In genomic region chr4:134348078-134348477, GRCm38 (mm10) we compare ENCODE assay signal across 17 mouse cellular contexts. TPM values are rescaled to one million over a fixed set of nuclear protein-coding genes. Genes with fewer than 3 reads are reported as not detected.
DNase-seq lines count a peak whose midpoint lies in the region; ATAC-seq and TF ChIP-seq lines count a peak whose summit lies in the region.
"Had no signal": no experiment of that assay in that cellular context is flagged by ENCODE, and none has a peak within 500 bp of the region (broad histone marks: within the 10 kb centered on the region; RNA-seq: fewer than 3 reads in every experiment).

No protein-coding gene starts in this region.

- H3K4me1 ChIP-seq in intestine, postnatal 0 days (replicated peaks; ENCODE audit: control insufficient read depth, insufficient read depth, low read length), result peaks cover 10% of the 10 kb centered on the region; the same call in 1 of the 2 replicates
- peaks cover 25% of the 10 kb centered on the region for H3K4me1 ChIP-seq in intestine, embryonic 16.5 days (ENCODE audit: control insufficient read depth, insufficient read depth, low read length)
- peaks cover 12% of the 10 kb centered on the region for H3K4me1 ChIP-seq in lung, postnatal 0 days (ENCODE audit: insufficient read depth, low read depth, low read length)

- H3K9me3 ChIP-seq in intestine, postnatal 0 days (ENCODE audit: control insufficient read depth), result no peaks in the 10 kb centered on the region
- H3K9me3 ChIP-seq in intestine, embryonic 16.5 days (ENCODE audit: control insufficient read depth, low read length), result no peaks in the 10 kb centered on the region
- no peaks in the 10 kb centered on the region for H3K9me3 ChIP-seq in lung, postnatal 0 days (ENCODE audit: low read length)
- H3K9me3 ChIP-seq: embryonic facial prominence, embryonic 10.5 days; limb, embryonic 13.5 days; midbrain, embryonic 13.5 days had no signal

- no peak for TF ChIP-seq EP300 in lung, postnatal 0 days (IDR thresholded peaks at IDR 0.05)

- 58% methylated on average over 11 of the region's 11 CpGs for WGBS in intestine, postnatal 0 days
- WGBS in intestine, embryonic 16.5 days, result 74% methylated on average over 11 of the region's 11 CpGs
- 53% methylated on average over 11 of the region's 11 CpGs for WGBS in lung, postnatal 0 days

- H3K4me2 ChIP-seq in intestine, postnatal 0 days (replicated peaks; ENCODE audit: low read depth), result no peak overlapping the region
- no peak overlapping the region for H3K4me2 ChIP-seq in intestine, embryonic 16.5 days (ENCODE audit: low read depth, low read length)
- no peak overlapping the region for H3K4me2 ChIP-seq in lung, postnatal 0 days (replicated peaks; ENCODE audit: low read depth, low read length)
- H3K4me2 ChIP-seq: hindbrain, embryonic 14.5 days; limb, embryonic 13.5 days; midbrain, embryonic 13.5 days had no signal

- intact Hi-C loops in heart, postnatal 14 days (cut with DNase I), result no loop called here

- 0 out of 2 replicates have a peak overlapping the region, but pooled peaks have one; percentile 3 for H3K9ac ChIP-seq in intestine, postnatal 0 days (ENCODE audit: low read depth, low read length)
- no peak overlapping the region for H3K9ac ChIP-seq in intestine, embryonic 16.5 days (ENCODE audit: low read depth, low read length)
- no peak overlapping the region for H3K9ac ChIP-seq in lung, postnatal 0 days (replicated peaks; ENCODE audit: low read depth)
- H3K9ac ChIP-seq: hindbrain, embryonic 14.5 days; limb, embryonic 13.5 days; midbrain, embryonic 13.5 days had no signal

- no peak for TF ChIP-seq CTCF in intestine, postnatal 0 days (IDR thresholded peaks at IDR 0.05; ENCODE audit: low read depth)
- no peak for TF ChIP-seq CTCF in lung, postnatal 0 days (IDR thresholded peaks at IDR 0.05)

- peak; percentile 7 for DNase-seq in adipocyte (ENCODE audit: low spot score)
- DNase-seq in heart, postnatal 14 days, result peak; percentile 42 to 51
- no peak for DNase-seq in lung, postnatal 0 days (ENCODE audit: low spot score)
- DNase-seq in urinary bladder, adult 18-20 months (ENCODE audit: low spot score in 2 of 2), result no peak
- no peak for DNase-seq in urinary bladder, postnatal 36 days (ENCODE audit: low spot score in 2 of 2)
- DNase-seq: cerebellum, postnatal 25 days had no signal

- H3K36me3 ChIP-seq in intestine, postnatal 0 days (ENCODE audit: control insufficient read depth, insufficient read depth), result peaks cover 15% of the 10 kb centered on the region; the same call in 1 of the 2 replicates
- no peaks in the 10 kb centered on the region for H3K36me3 ChIP-seq in intestine, embryonic 16.5 days (ENCODE audit: control insufficient read depth, insufficient read depth, low read length)
- H3K36me3 ChIP-seq in lung, postnatal 0 days (ENCODE audit: insufficient read depth, low read length), result no peaks in the 10 kb centered on the region
- H3K36me3 ChIP-seq: embryonic facial prominence, embryonic 10.5 days; limb, embryonic 13.5 days; midbrain, embryonic 13.5 days had no signal

- H3K27me3 ChIP-seq in intestine, postnatal 0 days (replicated peaks; ENCODE audit: control insufficient read depth, insufficient read depth, low read length), result peaks cover under 1% of the 10 kb centered on the region
- peaks cover 12% of the 10 kb centered on the region for H3K27me3 ChIP-seq in intestine, embryonic 16.5 days (replicated peaks; ENCODE audit: control insufficient read depth, insufficient read depth, low read length)
- H3K27me3 ChIP-seq in lung, postnatal 0 days (replicated peaks; ENCODE audit: insufficient read depth, low read length), result peaks cover 9% of the 10 kb centered on the region
- H3K27me3 ChIP-seq: CH12.LX, Patski had no signal

- ATAC-seq in intestine, postnatal 0 days, result no peak
- ATAC-seq in intestine, embryonic 16.5 days, result no peak
- ATAC-seq in lung, postnatal 0 days, result peak; percentile 34
- ATAC-seq: midbrain, embryonic 13.5 days; Patski had no signal

- no peak overlapping the region for H3K4me3 ChIP-seq in intestine, postnatal 0 days (ENCODE audit: low read depth, low read length)
- no peak overlapping the region for H3K4me3 ChIP-seq in intestine, embryonic 16.5 days (ENCODE audit: low read length)
- no peak overlapping the region for H3K4me3 ChIP-seq in lung, postnatal 0 days (ENCODE audit: low read depth, low read length)
- H3K4me3 ChIP-seq: embryonic facial prominence, embryonic 10.5 days; left cerebral cortex, adult 2 months; limb, embryonic 13.5 days; midbrain, embryonic 13.5 days had no signal

- no peak overlapping the region for H3K27ac ChIP-seq in intestine, postnatal 0 days (ENCODE audit: low read depth, low read length)
- no peak overlapping the region for H3K27ac ChIP-seq in intestine, embryonic 16.5 days (ENCODE audit: low read length)
- peak overlapping the region; percentile 49; the same call in 1 of the 2 replicates for H3K27ac ChIP-seq in lung, postnatal 0 days (ENCODE audit: low read length)
- H3K27ac ChIP-seq: embryonic facial prominence, embryonic 10.5 days; hindbrain, embryonic 14.5 days; left cerebral cortex, adult 2 months; limb, embryonic 13.5 days; macrophage; midbrain, embryonic 13.5 days had no signal

RNA-seq across cellular contexts. Expression of gene Slc30a2, which starts 5.1 kb away (rescaled TPM):
- polyA plus RNA-seq in intestine, postnatal 0 days (2015; fragmentation: Nextera tagmentation; extraction: Ambion mirVana), result 15.4 and 39.1 TPM in 2 replicates
- polyA plus RNA-seq in intestine, embryonic 16.5 days (2015; fragmentation: Nextera tagmentation; extraction: Ambion mirVana), result 7.4 and 10.6 TPM in 2 replicates
- under 1 TPM; 0.68 to 0.96 TPM for total RNA-seq in heart, postnatal 14 days (2021)
- polyA plus RNA-seq in lung, postnatal 0 days (2015; fragmentation: Nextera tagmentation; extraction: Ambion mirVana), result 0.79 and 1.1 TPM in 2 replicates
- total RNA-seq: granulocyte monocyte progenitor cell, adult 5-6 weeks; left cerebral cortex, adult 2 months had no signal
- polyA plus RNA-seq: macrophage, Patski had no signal

RNA-seq across cellular contexts. Expression of gene Trim63, which starts 33.2 kb away (rescaled TPM):
- polyA plus RNA-seq in intestine, postnatal 0 days (2015; fragmentation: Nextera tagmentation; extraction: Ambion mirVana), result 1.4 and 1.7 TPM in 2 replicates
- polyA plus RNA-seq in intestine, embryonic 16.5 days (2015; fragmentation: Nextera tagmentation; extraction: Ambion mirVana), result 1.3 and 1.9 TPM in 2 replicates
- 100 to 1,000 TPM; 193 to 217 TPM for total RNA-seq in heart, postnatal 14 days (2021)
- polyA plus RNA-seq in lung, postnatal 0 days (2015; fragmentation: Nextera tagmentation; extraction: Ambion mirVana), result 0.75 and 1.3 TPM in 2 replicates
- total RNA-seq: granulocyte monocyte progenitor cell, adult 5-6 weeks had no signal
- polyA plus RNA-seq: macrophage had no signal

RNA-seq across cellular contexts. Expression of gene Extl1, which starts 35.6 kb away (rescaled TPM):
- polyA plus RNA-seq in intestine, postnatal 0 days (2015; fragmentation: Nextera tagmentation; extraction: Ambion mirVana), result 1.0 and 1.2 TPM in 2 replicates
- polyA plus RNA-seq in intestine, embryonic 16.5 days (2015; fragmentation: Nextera tagmentation; extraction: Ambion mirVana), result 1.6 and 1.7 TPM in 2 replicates
- 10 to 100 TPM; 11.4 to 12.0 TPM for total RNA-seq in heart, postnatal 14 days (2021)
- 0.82 and 1.3 TPM in 2 replicates for polyA plus RNA-seq in lung, postnatal 0 days (2015; fragmentation: Nextera tagmentation; extraction: Ambion mirVana)
- total RNA-seq: granulocyte monocyte progenitor cell, adult 5-6 weeks had no signal

RNA-seq across cellular contexts. Expression of gene Pafah2, which starts 48.0 kb away (rescaled TPM):
- 39.8 and 49.2 TPM in 2 replicates for polyA plus RNA-seq in intestine, postnatal 0 days (2015; fragmentation: Nextera tagmentation; extraction: Ambion mirVana)
- polyA plus RNA-seq in intestine, embryonic 16.5 days (2015; fragmentation: Nextera tagmentation; extraction: Ambion mirVana), result 61.6 and 69.2 TPM in 2 replicates
- total RNA-seq in heart, postnatal 14 days (2021), result 1 to 10 TPM; 7.5 to 8.6 TPM
- 14.1 and 16.2 TPM in 2 replicates for polyA plus RNA-seq in lung, postnatal 0 days (2015; fragmentation: Nextera tagmentation; extraction: Ambion mirVana)

Comparison
In these comparisons a context has a peak if more than half of its experiments do, and no peak if none do; other contexts are left out.
1. DNase-seq: peak in adipocyte (single experiment) and heart, postnatal 14 days (2 of 2); none in lung, postnatal 0 days (single experiment), urinary bladder, adult 18-20 months (0 of 2) and urinary bladder, postnatal 36 days (0 of 2).